Mouse (Mus musculus) kidney, adult 9 months (tissue): ENCODE data around the gene Olfr331.
"Not testable (repeated sequence)": the region's sequence is repeated elsewhere in the genome, so short reads cannot be mapped to it uniquely, and the experiment has no call there.

Experiments
- DNase-seq: peaks from one replicate; pipeline ENCODE4 v3.0.0; 2022

Olfr331 gene

GRCm38 (mm10) chr11:58502472-58502871 lies at the start of gene Olfr331:
Gene Olfr331, minus strand, starts transcription at chr11:58502572.
- not testable (repeated sequence) for DNase-seq

- no peak for DNase-seq
Observed at GRCm38 (mm10) chr11:58546322-58546721, 44.0 kb upstream of the Olfr331 start, which contains the start of gene Olfr329-ps. Gene Olfr329-ps, minus strand, starts transcription at chr11:58546422.

GRCm38 (mm10) chr11:58534736-58535135 lies 32.4 kb upstream of the Olfr331 start, which contains the start of gene Olfr330:
Gene Olfr330, minus strand, starts transcription at chr11:58534836.
- DNase-seq: not testable (repeated sequence)

- peak; percentile 11 for DNase-seq
Observed at GRCm38 (mm10) chr11:58519756-58520155, 17.4 kb upstream of the Olfr331 start.

GRCm38 (mm10) chr11:58518916-58519315 lies 16.5 kb upstream of the Olfr331 start:
- DNase-seq: peak; percentile 22

GRCm38 (mm10) chr11:58509058-58509457 lies 6.7 kb upstream of the Olfr331 start:
- DNase-seq: not testable (repeated sequence)

- no peak for DNase-seq
Observed at GRCm38 (mm10) chr11:58499290-58499689, 3.1 kb downstream of the Olfr331 start.

- DNase-seq: no peak
Observed at GRCm38 (mm10) chr11:58498761-58499160, 3.6 kb downstream of the Olfr331 start.

- no peak for DNase-seq
Observed at GRCm38 (mm10) chr11:58492455-58492854, 9.9 kb downstream of the Olfr331 start, which contains the start of gene Olfr332. Gene Olfr332, minus strand, starts transcription at chr11:58492555.

- no peak for DNase-seq
Observed at GRCm38 (mm10) chr11:58462170-58462569, 40.2 kb downstream of the Olfr331 start, which contains the start of gene Olfr30. Gene Olfr30, minus strand, starts transcription at chr11:58462270.

- DNase-seq: no peak
Observed at GRCm38 (mm10) chr11:58453592-58453991, 48.8 kb downstream of the Olfr331 start.

GRCm38 (mm10) chr11:58452759-58453158 lies 49.6 kb downstream of the Olfr331 start, which contains the start of gene Lypd9:
Gene Lypd9, minus strand, starts transcription at chr11:58452923.
- no peak for DNase-seq
